Mouse (Mus musculus) T-helper 17 cell (primary cell): ENCODE results near the gene Sec14l3.
"Not testable (repeated sequence)": the region's sequence is repeated elsewhere in the genome, so short reads cannot be mapped to it uniquely, and the experiment has no call there.

Experiments
- in situ Hi-C, 2 experiments: fragments of 300-600 bp; cut with MboI, MseI; formaldehyde crosslinking; loops; 1 replicate in 1 of 2; 2 replicates in 1 of 2; pipeline ENCODE4 v1.15.1; 2025; ENCODE audit warnings: high pct_unique_total_duplicates in 2 of 2

The Sec14l3 gene

DNA sequence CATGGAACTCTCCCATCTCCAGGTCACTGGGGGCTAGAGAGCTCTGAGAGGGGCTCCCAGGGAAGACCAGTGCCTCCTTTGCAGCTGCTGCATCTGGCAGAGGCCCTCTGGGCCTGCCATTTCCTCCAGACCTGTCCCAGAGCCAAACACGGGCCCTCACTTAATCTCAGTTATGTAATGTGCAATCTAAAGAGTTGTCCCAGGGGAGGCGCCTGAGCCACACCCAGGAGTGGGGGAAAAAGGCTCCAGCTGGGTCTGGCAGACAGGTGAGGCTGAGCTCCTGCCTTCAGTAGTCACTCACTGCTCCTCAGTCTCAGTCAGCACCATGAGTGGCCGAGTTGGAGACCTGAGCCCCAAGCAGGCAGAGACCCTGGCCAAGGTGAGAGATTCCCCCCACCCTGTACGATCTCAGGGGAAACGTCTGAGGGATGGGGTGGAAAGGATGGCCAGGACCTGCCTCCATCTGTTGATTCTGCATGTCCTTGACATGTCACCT, at the start of gene Sec14l3:
TSS of gene Sec14l3 (plus strand) at position 215 of the 496 bp plus-strand sequence.
- in situ Hi-C loops: no loop called here

DNA sequence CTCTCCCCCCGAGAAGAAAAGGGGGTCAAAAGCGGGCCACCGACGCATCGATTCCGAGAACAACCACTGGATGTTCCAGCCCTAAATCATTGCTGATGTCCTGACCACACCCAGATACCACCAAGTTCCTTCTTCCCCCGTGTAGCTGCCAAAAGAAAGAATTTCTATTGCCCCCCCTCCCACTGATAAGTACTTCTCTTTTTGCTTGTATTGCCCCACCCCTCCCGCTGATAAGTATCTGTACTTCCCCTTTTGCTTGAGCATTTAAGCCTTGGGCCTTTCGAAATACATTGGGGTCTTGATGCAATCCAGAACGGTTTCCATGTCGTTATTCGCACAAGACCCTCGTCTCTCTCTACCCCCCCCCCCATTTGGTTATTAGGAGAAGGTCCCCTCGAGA, 48.8 kb upstream of the Sec14l3 start:
- in situ Hi-C loops: not testable (repeated sequence)

- in situ Hi-C loops: not testable (repeated sequence)
These were observed 42.5 kb upstream of the Sec14l3 start for GRCm38 (mm10) chr11:4022111-4022510.

DNA sequence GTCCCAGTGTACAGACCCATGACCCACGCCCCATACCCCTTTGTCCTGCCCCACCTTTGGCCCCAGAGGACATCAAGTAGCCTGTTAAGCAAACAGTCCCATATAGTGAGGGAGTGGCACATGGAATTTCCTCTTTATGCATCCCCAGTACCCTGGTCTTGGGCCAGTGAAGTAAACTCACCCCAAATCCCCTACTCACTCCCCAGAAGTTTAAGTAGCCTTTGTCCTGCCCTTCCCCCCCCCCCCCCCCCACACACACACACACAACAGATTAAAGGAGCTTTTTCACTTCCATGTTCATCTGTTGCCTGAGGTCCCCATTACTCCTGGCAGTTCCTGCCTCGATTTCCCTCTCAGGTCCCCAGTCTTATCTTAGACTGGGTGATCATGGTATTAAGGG, 41.3 kb upstream of the Sec14l3 start:
- in situ Hi-C loops: no loop called here

GRCm38 (mm10) chr11:4027066-4027465, 37.6 kb upstream of the Sec14l3 start:
- in situ Hi-C loops: loop anchor here in 1 of 2 experiments (25.0 kb wide), 1 partner anchor 1660 kb away; no protein-coding TSS in a partner anchor

- in situ Hi-C loops: loop anchor here in 1 of 2 experiments (25.0 kb wide), 1 partner anchor 1660 kb away; no protein-coding TSS in a partner anchor
These were observed 36.9 kb upstream of the Sec14l3 start for GRCm38 (mm10) chr11:4027561-4028334.

DNA sequence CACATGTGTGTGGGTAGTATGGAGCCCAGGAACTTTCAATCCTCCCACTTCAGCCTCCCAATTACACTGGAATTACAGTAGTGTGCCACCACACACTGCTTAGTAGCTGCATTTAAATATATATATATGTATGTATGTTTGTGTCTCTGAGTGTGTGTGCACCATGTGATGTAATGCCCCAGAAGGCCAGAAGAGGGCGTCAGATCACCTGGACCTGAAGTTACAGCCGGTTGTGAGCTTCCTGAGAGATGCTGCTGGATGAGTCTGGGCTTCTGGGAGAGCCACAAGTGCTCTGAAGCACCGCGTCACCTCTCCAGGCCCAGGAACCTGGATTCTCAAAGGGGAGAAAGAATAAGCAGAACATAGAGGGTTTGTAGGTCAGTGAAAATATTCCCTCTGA, 35.3 kb upstream of the Sec14l3 start:
- in situ Hi-C loops: loop anchor here in 1 of 2 experiments (25.0 kb wide), 1 partner anchor 1658 kb away; no protein-coding TSS in a partner anchor

DNA sequence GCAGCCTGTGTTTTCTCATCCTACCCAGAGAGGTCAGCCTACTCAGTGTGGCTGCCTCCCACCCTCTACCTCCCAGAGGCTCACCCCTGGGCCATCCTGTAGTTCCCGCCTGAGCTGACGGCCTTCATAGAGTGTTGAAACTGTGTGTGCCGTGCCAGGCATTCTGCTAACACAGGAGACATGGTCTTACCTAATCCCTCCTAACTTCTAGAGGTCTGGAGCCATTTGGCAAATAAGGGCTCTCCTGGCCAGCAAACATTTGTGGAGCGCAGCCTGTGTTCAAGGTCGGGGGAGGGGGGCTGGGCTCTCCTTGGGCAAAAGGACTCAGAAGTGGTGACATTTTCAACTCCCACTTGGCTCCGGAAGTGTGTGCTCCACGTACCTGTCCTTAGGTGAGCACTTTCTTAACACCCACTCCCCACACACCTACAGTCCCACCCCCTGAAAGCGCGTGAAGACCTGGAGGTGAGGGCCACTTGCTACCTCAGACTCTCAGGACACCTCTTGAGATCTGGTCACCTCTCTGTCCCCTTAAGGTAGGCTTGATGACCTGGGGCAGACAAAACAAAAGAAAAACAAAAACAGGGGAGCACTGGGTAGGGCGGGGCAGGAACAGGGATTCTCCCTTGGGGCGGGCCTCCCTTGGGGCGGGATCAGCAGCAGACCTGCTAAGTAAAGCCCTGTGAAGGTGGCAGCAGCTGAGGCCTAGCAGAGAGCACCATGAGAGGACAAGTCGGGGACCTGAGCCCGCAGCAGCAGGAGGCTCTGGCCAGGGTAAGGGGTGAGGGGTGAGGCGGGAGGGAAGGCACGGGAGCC, 33.3 kb upstream of the Sec14l3 start, which contains the start of gene Sec14l4:
TSS of gene Sec14l4 (plus strand) at position 337 of the 816 bp plus-strand sequence.
- in situ Hi-C loops: loop anchor here (5.0 to 25.0 kb wide), 3 partner anchors 41 to 1656 kb away; no protein-coding TSS in a partner anchor

GRCm38 (mm10) chr11:4031961-4032360, 32.7 kb upstream of the Sec14l3 start:
- in situ Hi-C loops: loop anchor here (5.0 to 25.0 kb wide), 3 partner anchors 40 to 1655 kb away; no protein-coding TSS in a partner anchor

GRCm38 (mm10) chr11:4033471-4033870, 31.2 kb upstream of the Sec14l3 start:
- in situ Hi-C loops: loop anchor here (5.0 to 25.0 kb wide), 3 partner anchors 39 to 1654 kb away; no protein-coding TSS in a partner anchor

GRCm38 (mm10) chr11:4034169-4034568, 30.5 kb upstream of the Sec14l3 start:
- in situ Hi-C loops: loop anchor here (5.0 to 25.0 kb wide), 3 partner anchors 38 to 1653 kb away; no protein-coding TSS in a partner anchor

DNA sequence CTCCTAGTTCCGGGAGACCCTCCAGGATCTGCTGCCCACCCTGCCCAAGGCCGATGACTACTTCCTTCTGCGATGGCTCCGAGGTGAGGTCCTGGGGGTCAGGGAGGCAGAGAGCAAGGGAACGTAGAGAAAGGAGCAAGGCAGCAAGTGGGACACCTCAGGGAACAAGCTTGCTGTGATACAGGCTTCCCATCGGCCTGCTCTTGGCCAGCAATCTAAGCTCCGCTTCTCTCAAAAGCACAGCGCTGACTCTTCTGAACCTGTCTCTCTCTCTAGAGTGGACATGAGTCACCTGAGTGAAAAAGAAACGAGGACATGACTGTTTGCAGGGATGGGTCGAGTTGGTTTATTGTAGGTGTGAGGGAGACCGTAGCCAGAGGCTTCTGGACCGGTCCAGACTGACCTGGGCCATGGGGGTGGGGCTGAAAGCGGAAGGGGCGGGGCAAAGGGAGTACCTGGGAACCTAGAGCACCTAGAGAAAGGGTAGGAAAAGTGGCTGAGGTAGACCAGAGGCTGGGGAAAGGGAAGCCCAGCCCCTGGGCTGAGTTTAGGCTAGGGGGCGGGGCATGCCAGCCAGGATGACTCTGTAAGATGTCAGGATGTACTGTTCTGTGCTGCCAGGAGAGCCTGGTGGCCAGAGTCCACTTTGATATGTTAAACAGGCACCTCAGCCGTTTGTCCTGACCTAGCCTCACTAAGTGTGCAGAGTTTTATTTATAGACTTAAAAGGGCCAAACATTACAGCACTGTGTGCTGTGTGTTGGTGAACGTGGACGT, 29.3 kb upstream of the Sec14l3 start:
- in situ Hi-C loops: loop anchor here (10.0 to 25.0 kb wide), 2 partner anchors 421 to 1652 kb away; no protein-coding TSS in a partner anchor

GRCm38 (mm10) chr11:4035916-4036315, 28.7 kb upstream of the Sec14l3 start:
- in situ Hi-C loops: loop anchor here (10.0 to 25.0 kb wide), 2 partner anchors 421 to 1651 kb away; no protein-coding TSS in a partner anchor

DNA sequence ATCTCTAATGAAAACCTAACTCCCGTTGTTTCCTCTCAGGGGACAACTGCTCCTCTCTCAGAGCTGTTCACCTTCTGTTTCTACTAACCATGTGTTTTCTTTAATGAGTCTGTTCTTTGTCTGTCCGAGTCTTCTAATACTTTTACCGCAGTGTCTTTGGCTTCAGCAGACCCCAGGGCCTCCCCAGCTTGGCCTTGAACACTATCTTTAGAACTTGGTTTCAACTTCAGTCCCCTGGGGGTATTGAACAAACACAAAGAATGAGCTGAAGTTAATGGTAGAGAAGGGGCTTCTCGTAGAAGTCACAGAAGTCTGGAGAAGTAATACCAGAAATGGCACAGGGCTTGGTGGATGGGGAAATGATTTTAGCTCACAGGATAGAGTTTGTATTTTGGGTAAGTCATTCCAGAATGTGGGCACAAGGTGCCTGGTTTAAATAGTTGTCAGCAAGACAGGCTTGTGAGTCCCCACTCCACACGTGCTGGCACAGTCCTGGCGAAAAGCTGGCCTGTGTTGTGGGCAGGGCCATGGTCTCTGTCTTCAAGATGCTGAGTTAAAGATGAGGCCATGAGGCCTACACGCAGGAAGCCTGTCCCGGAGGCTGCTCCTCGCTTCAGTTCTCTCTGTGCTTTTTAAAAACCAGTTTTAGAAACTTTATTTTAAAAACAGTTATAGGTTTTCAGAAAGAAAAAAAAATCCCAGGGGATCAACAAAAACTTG, 28.1 kb upstream of the Sec14l3 start:
- in situ Hi-C loops: loop anchor here (10.0 to 25.0 kb wide), 2 partner anchors 422 to 1651 kb away; no protein-coding TSS in a partner anchor

DNA sequence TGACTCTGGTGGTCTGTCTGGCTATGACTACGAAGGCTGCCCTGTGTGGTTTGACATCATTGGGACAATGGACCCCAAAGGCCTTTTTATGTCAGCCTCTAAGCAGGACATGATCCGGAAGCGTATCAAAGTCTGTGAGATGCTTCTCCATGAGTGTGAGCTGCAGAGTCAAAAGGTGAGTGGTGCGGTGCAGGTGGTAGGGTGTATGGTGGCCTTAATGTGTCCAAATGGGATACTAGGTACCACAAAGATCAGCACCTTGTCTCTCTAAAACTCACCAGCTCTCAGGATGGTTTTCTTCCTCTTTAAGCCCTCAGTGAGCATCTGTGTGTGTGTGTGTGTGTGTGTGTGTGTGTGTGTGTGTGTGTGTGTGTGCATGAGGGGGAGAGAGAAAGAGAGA, 24.7 kb upstream of the Sec14l3 start:
- in situ Hi-C loops: loop anchor here (10.0 to 25.0 kb wide), 2 partner anchors 425 to 1647 kb away; no protein-coding TSS in a partner anchor

GRCm38 (mm10) chr11:4041123-4041625, 23.5 kb upstream of the Sec14l3 start:
- in situ Hi-C loops: loop anchor here in 1 of 2 experiments (25.0 kb wide), 1 partner anchor 1646 kb away; no protein-coding TSS in a partner anchor

- in situ Hi-C loops: loop anchor here in 1 of 2 experiments (25.0 kb wide), 1 partner anchor 1644 kb away; no protein-coding TSS in a partner anchor
These were observed 21.6 kb upstream of the Sec14l3 start for GRCm38 (mm10) chr11:4043081-4043480.

DNA sequence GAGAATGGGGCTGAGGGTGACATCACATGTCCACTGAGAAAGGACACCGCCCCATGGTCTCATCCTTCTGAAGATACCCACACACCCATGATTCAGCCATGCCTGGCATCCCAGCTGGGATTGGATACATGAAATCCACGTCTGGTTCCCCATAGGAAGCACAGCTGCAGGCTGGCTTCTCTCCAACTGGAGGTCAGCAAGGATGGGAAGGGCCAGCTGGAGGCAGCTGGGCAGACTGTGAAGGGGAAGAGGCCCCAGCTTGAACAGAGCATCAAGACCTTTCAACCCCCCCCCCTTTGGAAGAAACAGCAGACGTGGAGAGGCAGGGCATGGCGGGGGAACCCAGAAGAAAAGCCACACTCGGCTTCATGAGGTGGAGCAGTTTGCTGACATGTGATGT, 18.1 kb upstream of the Sec14l3 start:
- in situ Hi-C loops: loop anchor here in 1 of 2 experiments (25.0 kb wide), 1 partner anchor 1641 kb away; no protein-coding TSS in a partner anchor

GRCm38 (mm10) chr11:4047766-4048165, 16.9 kb upstream of the Sec14l3 start:
- in situ Hi-C loops: loop anchor here in 1 of 2 experiments (25.0 kb wide), 1 partner anchor 1640 kb away; no protein-coding TSS in a partner anchor
